Comparison of ENCODE assay signal across 1 mouse cellular context in genomic region chr15:84999911-85000310, GRCm38 (mm10).
TF ChIP-seq lines count a peak whose summit lies in the region.

No protein-coding gene starts in this region.

TF ChIP-seq in CH12.LX, 34 proteins besides CTCF, POLR2A, EP300 and RAD21 (continued from another document):
- TF ChIP-seq JUND (conservative IDR thresholded peaks at IDR 0.05; ENCODE audit: low read depth, low read length) = no peak
- no peak for TF ChIP-seq SIN3A (IDR thresholded peaks at IDR 0.05; ENCODE audit: low read length)
- TF ChIP-seq ETS1 (conservative IDR thresholded peaks at IDR 0.05; ENCODE audit: low read depth, low read length) = no peak
- TF ChIP-seq MAFK (IDR thresholded peaks at IDR 0.05; ENCODE audit: insufficient replicate concordance, low read length) = no peak
